In genomic region chr11:77461856-77462255, GRCm38 (mm10) we compare ENCODE assay signal across 8 mouse cellular contexts. TPM values are rescaled to one million over a fixed set of nuclear protein-coding genes. Genes with fewer than 3 reads are reported as not detected.
DNase-seq lines count a peak whose midpoint lies in the region; ATAC-seq and TF ChIP-seq lines count a peak whose summit lies in the region.

No protein-coding gene starts in this region.

- no peak for ATAC-seq in heart, embryonic 16.5 days (replicated peaks; ENCODE audit: extremely low read depth, insufficient read depth, low FRiP score)
- ATAC-seq in hindbrain, embryonic 14.5 days (ENCODE audit: low FRiP score), result no peak
- no peak for ATAC-seq in midbrain, embryonic 13.5 days
- no peak for ATAC-seq in monocyte, adult 5-6 weeks (replicated peaks; ENCODE audit: insufficient number of reproducible peaks, low FRiP score, low TSS enrichment, poor library complexity, severe bottlenecking)

- peak overlapping the region; percentile 88 for H3K9ac ChIP-seq in heart, embryonic 16.5 days (ENCODE audit: low read length)
- peak overlapping the region; percentile 53 for H3K9ac ChIP-seq in hindbrain, embryonic 14.5 days
- H3K9ac ChIP-seq in midbrain, embryonic 13.5 days (replicated peaks), result peak overlapping the region; percentile 75

- peak overlapping the region; percentile 97 for H3K27ac ChIP-seq in heart, embryonic 16.5 days (ENCODE audit: low read length)
- no peak overlapping the region for H3K27ac ChIP-seq in bone marrow macrophage, adult 2 months (ENCODE audit: insufficient read depth, low read depth, low read length)
- H3K27ac ChIP-seq in hindbrain, embryonic 14.5 days, result no peak overlapping the region
- no peak overlapping the region for H3K27ac ChIP-seq in midbrain, embryonic 13.5 days

- TF ChIP-seq CTCF in bone marrow macrophage, adult 2 months (IDR thresholded peaks at IDR 0.05; ENCODE audit: low read depth, low read length), result no peak

- no peak for TF ChIP-seq POLR2A in bone marrow macrophage, adult 2 months (IDR thresholded peaks at IDR 0.05; ENCODE audit: borderline replicate concordance, low read depth, low read length)

- peak overlapping the region; percentile 85 for H3K4me2 ChIP-seq in heart, embryonic 16.5 days (ENCODE audit: low read depth, low read length)
- peak overlapping the region; percentile 99 for H3K4me2 ChIP-seq in hindbrain, embryonic 14.5 days (replicated peaks)
- H3K4me2 ChIP-seq in midbrain, embryonic 13.5 days (replicated peaks), result peak overlapping the region; percentile 99

- peak overlapping the region; percentile 73 for H3K4me3 ChIP-seq in heart, embryonic 16.5 days (ENCODE audit: low read length)
- peak overlapping the region; percentile 65 for H3K4me3 ChIP-seq in bone marrow macrophage, adult 2 months (ENCODE audit: insufficient read depth, low read length)
- H3K4me3 ChIP-seq in hindbrain, embryonic 14.5 days (replicated peaks; ENCODE audit: low read length), result peak overlapping the region; percentile 44
- H3K4me3 ChIP-seq in midbrain, embryonic 13.5 days (replicated peaks), result peak overlapping the region; percentile 54

- DNase-seq in heart, adult 9 months (ENCODE audit: low spot score in 2 of 2), result no peak
- DNase-seq in hindbrain, embryonic 14.5 days (ENCODE audit: low spot score), result no peak
- no peak for DNase-seq in cerebellum, postnatal 4 days (ENCODE audit: low spot score in 2 of 2)
- DNase-seq in thymus, postnatal 25 days, result no peak

- H3K9me3 ChIP-seq in heart, embryonic 16.5 days (replicated peaks; ENCODE audit: control insufficient read depth, low read length), result no peaks in the 10 kb centered on the region
- H3K9me3 ChIP-seq in hindbrain, embryonic 14.5 days (ENCODE audit: control insufficient read depth, low read length), result no peaks in the 10 kb centered on the region
- no peaks in the 10 kb centered on the region for H3K9me3 ChIP-seq in midbrain, embryonic 13.5 days

- 4% methylated on average over 6 of the region's 6 CpGs for WGBS in heart, embryonic 16.5 days
- WGBS in hindbrain, embryonic 14.5 days, result 8% methylated on average over 6 of the region's 6 CpGs
- 4% methylated on average over 6 of the region's 6 CpGs for WGBS in midbrain, embryonic 13.5 days

- no peaks in the 10 kb centered on the region; the same call in 1 of the 2 replicates for H3K27me3 ChIP-seq in heart, embryonic 16.5 days (ENCODE audit: control insufficient read depth, insufficient read depth, low read length)
- peaks cover 44% of the 10 kb centered on the region for H3K27me3 ChIP-seq in hindbrain, embryonic 14.5 days (ENCODE audit: control insufficient read depth, insufficient read depth, low read length)
- peaks cover 67% of the 10 kb centered on the region for H3K27me3 ChIP-seq in midbrain, embryonic 13.5 days

- peaks cover 42% of the 10 kb centered on the region for H3K4me1 ChIP-seq in heart, embryonic 16.5 days (ENCODE audit: control insufficient read depth, insufficient read depth, low read length)
- 0 out of 2 replicates have a peak, but pooled peaks cover 4% of the 10 kb centered on the region for H3K4me1 ChIP-seq in bone marrow macrophage, adult 2 months (ENCODE audit: control insufficient read depth, insufficient read depth, low read length)
- peaks cover 5% of the 10 kb centered on the region; the same call in 1 of the 2 replicates for H3K4me1 ChIP-seq in hindbrain, embryonic 14.5 days (replicated peaks; ENCODE audit: control insufficient read depth, insufficient read depth, low read length)
- peaks cover 15% of the 10 kb centered on the region for H3K4me1 ChIP-seq in midbrain, embryonic 13.5 days (replicated peaks)

- peaks cover 6% of the 10 kb centered on the region; the same call in 1 of the 2 replicates for H3K36me3 ChIP-seq in heart, embryonic 16.5 days (ENCODE audit: control insufficient read depth, insufficient read depth)
- peaks cover 4% of the 10 kb centered on the region for H3K36me3 ChIP-seq in hindbrain, embryonic 14.5 days (replicated peaks; ENCODE audit: control insufficient read depth, insufficient read depth)
- H3K36me3 ChIP-seq in midbrain, embryonic 13.5 days, result peaks cover 7% of the 10 kb centered on the region; the same call in 1 of the 2 replicates

RNA-seq across cellular contexts. Expression of gene Coro6, which starts 0.4 kb away (rescaled TPM):
- 42.5 and 47.4 TPM in 2 replicates for polyA plus RNA-seq in heart, embryonic 16.5 days (2015; fragmentation: Nextera tagmentation; extraction: Ambion mirVana)
- not detected in 2 replicates for polyA plus RNA-seq in bone marrow macrophage, adult 2 months (2012; ENCODE audit: insufficient read depth, insufficient read length, missing spikeins)
- 0.82 and 0.91 TPM in 2 replicates for polyA plus RNA-seq in hindbrain, embryonic 14.5 days (2014; fragmentation: Nextera tagmentation; extraction: Ambion mirVana)
- polyA plus RNA-seq in midbrain, embryonic 13.5 days (2015; fragmentation: Nextera tagmentation; extraction: Ambion mirVana), result 0.06 TPM in 1 of 2 replicates, not detected in the other
- total RNA-seq in monocyte, adult 5-6 weeks (2017), result 0.19 to 1.1 TPM in 2 of 3 replicates, not detected in the other

RNA-seq across cellular contexts. Expression of gene Ankrd13b, which starts 27.6 kb away (rescaled TPM):
- polyA plus RNA-seq in heart, embryonic 16.5 days (2015; fragmentation: Nextera tagmentation; extraction: Ambion mirVana), result 2.0 and 3.7 TPM in 2 replicates
- polyA plus RNA-seq in bone marrow macrophage, adult 2 months (2012; ENCODE audit: insufficient read depth, insufficient read length, missing spikeins), result 5.0 and 5.1 TPM in 2 replicates
- polyA plus RNA-seq in hindbrain, embryonic 14.5 days (2014; fragmentation: Nextera tagmentation; extraction: Ambion mirVana), result 44.5 and 45.0 TPM in 2 replicates
- 20.8 and 27.6 TPM in 2 replicates for polyA plus RNA-seq in midbrain, embryonic 13.5 days (2015; fragmentation: Nextera tagmentation; extraction: Ambion mirVana)
- 0.58 TPM in 1 of 3 replicates, not detected in the others for total RNA-seq in monocyte, adult 5-6 weeks (2017)

RNA-seq across cellular contexts. Expression of gene Git1, which starts 31.5 kb away (rescaled TPM):
- polyA plus RNA-seq in heart, embryonic 16.5 days (2015; fragmentation: Nextera tagmentation; extraction: Ambion mirVana), result 7.5 and 7.7 TPM in 2 replicates
- polyA plus RNA-seq in bone marrow macrophage, adult 2 months (2012; ENCODE audit: insufficient read depth, insufficient read length, missing spikeins), result 29.4 and 34.0 TPM in 2 replicates
- polyA plus RNA-seq in hindbrain, embryonic 14.5 days (2014; fragmentation: Nextera tagmentation; extraction: Ambion mirVana), result 21.3 and 23.2 TPM in 2 replicates
- polyA plus RNA-seq in midbrain, embryonic 13.5 days (2015; fragmentation: Nextera tagmentation; extraction: Ambion mirVana), result 13.6 and 14.9 TPM in 2 replicates
- total RNA-seq in monocyte, adult 5-6 weeks (2017), result 10.6 to 14.7 TPM (median 13.6 TPM) in 3 replicates

RNA-seq across cellular contexts. Expression of gene Abhd15, which starts 53.1 kb away (rescaled TPM):
- 3.2 TPM in 2 replicates for polyA plus RNA-seq in heart, embryonic 16.5 days (2015; fragmentation: Nextera tagmentation; extraction: Ambion mirVana)
- 10.4 and 10.5 TPM in 2 replicates for polyA plus RNA-seq in bone marrow macrophage, adult 2 months (2012; ENCODE audit: insufficient read depth, insufficient read length, missing spikeins)
- polyA plus RNA-seq in hindbrain, embryonic 14.5 days (2014; fragmentation: Nextera tagmentation; extraction: Ambion mirVana), result 1.7 and 2.7 TPM in 2 replicates
- 2.4 and 2.6 TPM in 2 replicates for polyA plus RNA-seq in midbrain, embryonic 13.5 days (2015; fragmentation: Nextera tagmentation; extraction: Ambion mirVana)
- 3.7 to 13.8 TPM (median 7.7 TPM) in 3 replicates for total RNA-seq in monocyte, adult 5-6 weeks (2017)

RNA-seq across cellular contexts. Expression of gene Trp53i13, which starts 53.9 kb away (rescaled TPM):
- polyA plus RNA-seq in heart, embryonic 16.5 days (2015; fragmentation: Nextera tagmentation; extraction: Ambion mirVana), result 24.7 and 29.5 TPM in 2 replicates
- 13.1 and 15.7 TPM in 2 replicates for polyA plus RNA-seq in bone marrow macrophage, adult 2 months (2012; ENCODE audit: insufficient read depth, insufficient read length, missing spikeins)
- 13.3 and 15.1 TPM in 2 replicates for polyA plus RNA-seq in hindbrain, embryonic 14.5 days (2014; fragmentation: Nextera tagmentation; extraction: Ambion mirVana)
- polyA plus RNA-seq in midbrain, embryonic 13.5 days (2015; fragmentation: Nextera tagmentation; extraction: Ambion mirVana), result 16.2 and 16.3 TPM in 2 replicates
- total RNA-seq in monocyte, adult 5-6 weeks (2017), result 0.68 TPM in 1 of 3 replicates, not detected in the others

Comparison
In these comparisons a context has a peak if more than half of its experiments do, and no peak if none do; other contexts are left out.
1. RNA of gene Coro6, which starts 0.4 kb away (polyA plus RNA-seq): 42.5 to 47.4 TPM in heart, embryonic 16.5 days; 0.82 to 0.91 TPM in hindbrain, embryonic 14.5 days, not detected in bone marrow macrophage, adult 2 months and 0.06 TPM in midbrain, embryonic 13.5 days; every median in the first group is over 10 times any median in the second.
2. Peak in every context shown above with its lines, with median percentiles within 50 percentile points of each other: H3K4me2 ChIP-seq, H3K4me3 ChIP-seq and H3K9ac ChIP-seq.